Mouse (Mus musculus): Measurements from ENCODE around the gene Rxra. TPM values are rescaled to one million over a fixed set of nuclear protein-coding genes. Genes with fewer than 3 reads are reported as not detected.

Gene Rxra
- total RNA-seq, 2 experiments from 2014 or later, result 18.7 to 21.2 TPM

DNA sequence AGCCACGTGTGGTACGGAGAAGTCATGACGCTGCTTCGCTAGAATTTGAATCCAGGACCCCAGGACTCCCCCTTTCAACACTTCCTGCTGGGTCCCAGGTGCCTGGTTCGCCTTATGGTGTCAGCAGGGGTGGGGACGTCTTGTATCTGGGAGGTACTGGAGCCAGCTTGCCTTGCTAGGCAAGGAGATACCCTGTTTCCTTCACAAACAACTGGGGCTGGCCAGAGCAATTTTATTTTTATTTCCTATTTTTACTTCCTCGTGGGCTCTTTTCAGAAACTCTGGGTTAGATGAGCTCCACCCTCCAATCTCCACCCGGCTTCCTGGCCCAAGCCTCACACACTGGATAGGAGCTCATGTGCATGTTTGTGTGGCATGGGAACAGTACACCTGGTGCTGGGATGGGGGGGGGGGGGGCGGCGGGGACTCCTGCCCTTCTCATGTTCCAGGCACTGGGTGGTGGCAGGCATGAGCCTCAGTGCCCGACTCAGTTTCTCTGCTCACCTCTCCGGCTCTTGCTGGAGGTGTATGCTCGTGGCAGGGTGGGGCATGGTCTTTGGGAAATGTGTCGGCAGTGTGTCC is 15.0 kb downstream of the Rxra start:
- DNase-seq (ENCODE audit: low spot score in 2 of 2), result no peak
- intact Hi-C loops (cut with DNase I), result no loop called here

DNA sequence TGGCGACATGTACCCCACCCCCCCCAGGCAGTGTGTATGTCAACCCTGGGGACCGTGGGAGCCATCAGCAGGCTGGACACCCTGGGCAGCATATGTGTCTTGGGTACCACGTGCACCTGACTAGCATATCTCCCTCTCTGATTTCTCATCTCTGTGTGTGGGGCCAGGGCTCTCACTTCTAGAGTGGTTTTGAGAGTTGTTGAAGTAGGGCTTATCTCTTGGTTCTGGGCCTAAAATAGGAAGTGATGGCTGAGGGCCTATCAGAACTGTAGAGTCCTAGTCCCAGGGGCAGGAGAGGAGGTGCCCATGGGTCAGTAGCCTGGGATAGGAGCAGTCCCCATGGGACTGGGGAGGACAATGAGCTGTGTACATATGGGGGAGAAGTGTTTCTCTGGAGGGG is 16.4 kb downstream of the Rxra start:
- no peak for DNase-seq (ENCODE audit: low spot score in 2 of 2)
- intact Hi-C loops (cut with DNase I), result no loop called here

DNA sequence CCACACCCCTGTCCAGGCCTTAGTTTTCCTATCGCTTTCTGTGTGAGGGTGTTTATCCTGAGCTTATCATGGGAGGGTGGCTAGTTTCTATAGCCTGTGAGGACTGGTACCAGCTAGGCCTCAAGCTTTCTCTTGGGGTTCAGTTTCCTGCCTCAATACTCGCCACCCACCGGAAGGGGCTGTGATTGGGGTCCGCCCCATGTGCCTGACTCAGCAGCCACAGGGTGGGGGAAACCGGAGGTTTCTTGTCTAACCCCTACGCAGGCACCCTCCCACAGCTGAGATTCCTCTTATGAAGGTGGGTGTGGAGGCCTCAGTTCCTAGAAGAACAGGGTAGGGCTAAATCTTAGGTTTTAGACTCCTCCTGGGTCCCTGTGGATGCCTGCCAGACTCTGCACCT is 17.4 kb downstream of the Rxra start:
- intact Hi-C loops (cut with DNase I), result no loop called here
- DNase-seq (ENCODE audit: low spot score in 2 of 2), result no peak

DNA sequence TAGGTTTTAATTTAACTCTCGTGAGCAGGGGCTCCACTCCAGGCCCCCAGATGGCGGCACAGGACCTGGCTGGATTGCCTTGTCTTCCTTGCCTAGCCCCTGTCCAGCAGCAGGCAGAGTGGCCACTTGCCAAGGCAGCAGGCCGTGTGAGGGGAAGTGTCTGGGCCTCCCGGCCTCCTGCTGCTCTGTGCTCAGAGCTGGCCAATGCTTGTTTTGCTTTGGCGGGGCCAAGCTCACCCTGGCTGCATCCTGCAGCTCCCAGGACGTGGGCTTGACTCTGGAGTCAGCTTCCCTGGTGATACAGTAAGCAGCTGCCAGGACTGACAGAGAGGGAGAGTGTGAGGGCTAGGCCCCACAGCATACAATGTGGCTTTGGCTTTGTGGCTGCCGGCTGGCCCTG is 23.3 kb downstream of the Rxra start:
- peak; percentile 68 for DNase-seq (ENCODE audit: low spot score in 2 of 2)
- intact Hi-C loops (cut with DNase I), result loop anchor here (5.0 kb wide), 1 partner anchor 63 kb away; no protein-coding TSS in a partner anchor

DNA sequence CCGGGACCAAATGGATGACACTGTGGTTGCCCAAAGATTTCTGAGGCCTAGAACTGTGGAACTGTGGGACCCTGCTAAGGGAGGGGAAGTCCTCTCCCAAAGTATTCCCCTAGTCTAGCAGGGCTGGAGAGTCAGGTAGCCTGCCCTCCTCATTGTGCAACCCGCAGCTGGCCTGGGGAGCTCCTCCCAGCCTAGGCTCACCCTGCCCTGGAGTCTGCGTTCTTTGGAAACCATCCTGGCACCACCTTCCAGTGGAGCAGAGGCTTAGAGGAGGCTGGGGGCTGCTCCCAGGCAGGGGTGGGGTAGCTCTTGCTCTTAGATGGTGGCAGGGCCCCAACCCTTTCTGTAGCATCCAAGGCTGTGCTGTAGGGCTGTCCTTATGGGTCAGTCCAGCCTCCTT is 26.0 kb downstream of the Rxra start:
- intact Hi-C loops (cut with DNase I), result no loop called here
- no peak for DNase-seq (ENCODE audit: low spot score in 2 of 2)

DNA sequence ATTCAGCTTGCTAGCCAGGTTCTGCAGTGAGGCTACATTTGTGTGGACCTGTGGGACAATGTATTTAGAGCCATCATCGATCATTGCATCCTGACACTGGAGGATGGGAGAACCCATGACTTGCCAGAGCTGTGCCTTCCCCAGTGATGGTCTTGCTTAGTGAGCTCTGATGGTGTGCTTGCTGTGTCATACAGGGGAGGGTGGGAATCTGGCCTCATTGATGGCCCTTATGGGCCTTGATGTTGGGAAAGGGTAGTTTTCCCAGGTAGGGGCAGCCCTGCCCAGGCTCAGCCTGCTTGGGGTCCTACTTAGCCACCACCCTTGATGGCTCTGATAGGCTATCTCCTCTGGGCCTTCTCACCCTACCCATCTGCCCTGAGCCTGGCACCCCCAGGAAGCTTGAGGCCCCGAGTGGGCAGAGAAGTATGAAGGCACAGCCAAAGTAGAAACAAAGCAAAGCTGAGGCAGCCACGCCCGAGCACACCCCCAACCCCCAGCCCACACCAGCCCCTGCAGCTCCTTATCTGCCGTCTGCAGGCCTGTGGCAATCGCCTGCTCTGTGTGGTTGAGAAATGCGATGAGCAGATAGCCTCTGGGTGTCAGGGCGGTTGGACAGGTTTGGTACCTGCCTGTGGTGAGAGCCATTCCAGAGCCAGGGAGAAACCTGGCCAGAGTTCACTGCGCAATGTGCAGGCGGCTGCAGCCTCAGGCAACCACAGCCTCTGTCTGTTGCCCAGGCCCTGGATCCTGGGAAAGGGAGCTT is 26.8 kb downstream of the Rxra start:
- intact Hi-C loops (cut with DNase I), result no loop called here

DNA sequence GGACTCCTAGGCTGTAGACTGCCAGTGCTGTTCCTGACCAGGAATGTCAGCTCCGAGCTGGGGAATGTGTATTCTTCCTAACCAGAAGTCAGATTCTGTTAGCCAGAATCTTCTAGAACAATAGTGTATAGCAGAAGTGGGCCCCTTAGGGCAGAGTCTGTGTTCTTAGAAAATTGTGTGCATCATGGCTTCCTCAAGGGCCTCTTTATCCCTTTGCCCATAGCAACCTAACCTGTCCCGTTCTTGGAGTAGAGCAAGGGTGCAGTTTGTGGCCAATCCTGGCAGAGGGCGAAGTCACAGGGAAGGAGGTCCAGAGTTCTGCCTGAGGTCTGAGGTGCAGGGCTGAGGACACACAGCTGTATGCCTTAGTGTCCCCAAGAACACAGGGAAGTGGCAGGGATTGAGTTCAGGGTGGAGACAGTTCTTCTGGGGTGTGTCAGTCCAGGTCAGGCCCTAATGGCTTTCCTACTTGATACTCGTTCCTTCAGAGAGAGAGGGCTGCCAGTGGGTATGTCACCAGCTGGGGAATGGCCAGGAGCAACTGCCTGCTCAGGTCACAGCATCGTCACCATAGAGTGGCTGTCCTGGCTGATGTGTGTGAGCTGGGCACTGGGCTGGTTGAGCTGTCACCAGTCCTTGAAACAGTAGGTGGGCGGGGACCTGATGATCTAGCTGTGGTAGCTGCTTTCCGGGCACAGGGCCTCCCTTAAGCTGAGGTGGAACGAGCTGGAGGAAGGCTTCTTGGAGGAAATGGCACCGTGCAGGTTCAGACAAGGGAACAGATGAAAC is 27.8 kb downstream of the Rxra start:
- no peak for DNase-seq (ENCODE audit: low spot score in 2 of 2)
- intact Hi-C loops (cut with DNase I), result no loop called here

More for the DNA sequence above, 26.8 kb downstream of the Rxra start:
- DNase-seq (ENCODE audit: low spot score in 2 of 2), result no peak

DNA sequence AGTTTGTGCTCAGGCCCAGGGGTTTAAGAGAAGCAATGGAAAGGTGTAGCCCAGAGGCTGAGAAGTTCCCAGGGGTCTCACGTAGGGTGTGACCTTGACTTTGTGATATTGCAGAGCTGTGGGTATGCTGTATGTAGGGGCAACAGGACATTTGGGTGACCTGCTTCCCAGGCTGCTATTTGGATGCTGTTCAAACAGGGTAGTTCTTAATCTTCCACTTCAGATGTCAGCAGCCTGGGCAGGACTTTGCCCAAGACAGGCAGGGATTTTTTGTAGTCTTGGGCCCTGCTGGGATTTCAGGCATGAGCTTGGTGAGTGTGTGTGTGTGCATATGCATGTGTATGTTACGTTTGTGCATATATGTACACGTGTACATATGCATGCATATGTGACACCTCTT is 28.4 kb downstream of the Rxra start:
- intact Hi-C loops (cut with DNase I), result no loop called here
- DNase-seq (ENCODE audit: low spot score in 2 of 2), result no peak

DNA sequence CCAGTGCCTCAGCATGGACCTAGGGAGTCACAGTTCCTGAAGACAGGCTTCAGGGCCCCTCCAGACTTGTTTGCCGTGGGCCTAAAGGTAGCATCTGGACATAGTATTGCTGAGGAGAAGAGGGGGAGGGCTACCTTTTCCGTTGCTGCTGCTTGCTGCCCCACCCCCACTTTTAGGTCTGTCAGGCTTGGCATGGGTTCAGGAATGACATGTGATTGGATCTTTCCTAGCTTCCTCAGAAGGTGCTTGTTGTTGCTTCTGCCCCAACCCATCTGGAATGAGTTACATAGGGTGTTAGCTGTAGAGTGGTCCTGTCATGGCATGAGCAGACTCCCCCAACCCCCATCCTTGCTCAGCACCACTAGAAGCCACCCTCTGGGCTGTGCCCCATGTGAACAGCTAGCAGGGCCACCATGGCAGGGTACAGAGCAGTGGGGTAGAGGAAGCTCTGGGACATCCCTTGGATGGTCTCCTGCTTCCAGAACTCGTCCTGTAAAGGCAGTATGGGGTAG is 34.7 kb downstream of the Rxra start:
- intact Hi-C loops (cut with DNase I), result no loop called here
- DNase-seq (ENCODE audit: low spot score in 2 of 2), result no peak

DNA sequence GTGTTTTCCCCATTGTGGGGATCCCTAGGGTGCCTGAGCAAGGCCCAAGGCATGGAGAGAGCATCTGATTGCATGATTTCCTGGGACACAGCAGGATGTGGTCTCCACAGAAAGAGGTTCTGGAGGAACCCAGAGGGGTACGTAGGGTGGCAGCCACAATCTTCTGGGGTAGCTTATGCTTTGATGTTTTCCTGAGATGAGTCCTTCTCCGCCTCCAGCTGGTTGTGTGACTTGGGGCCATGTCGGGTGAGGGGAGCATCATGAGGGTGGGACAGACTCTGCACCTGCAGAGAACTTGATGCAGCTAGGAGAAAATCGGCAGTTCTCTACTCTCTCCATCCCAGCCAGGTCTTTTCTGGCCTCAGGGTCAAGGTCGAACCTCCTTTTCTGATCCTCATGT is 36.4 kb downstream of the Rxra start:
- intact Hi-C loops (cut with DNase I), result no loop called here
- no peak for DNase-seq (ENCODE audit: low spot score in 2 of 2)

DNA sequence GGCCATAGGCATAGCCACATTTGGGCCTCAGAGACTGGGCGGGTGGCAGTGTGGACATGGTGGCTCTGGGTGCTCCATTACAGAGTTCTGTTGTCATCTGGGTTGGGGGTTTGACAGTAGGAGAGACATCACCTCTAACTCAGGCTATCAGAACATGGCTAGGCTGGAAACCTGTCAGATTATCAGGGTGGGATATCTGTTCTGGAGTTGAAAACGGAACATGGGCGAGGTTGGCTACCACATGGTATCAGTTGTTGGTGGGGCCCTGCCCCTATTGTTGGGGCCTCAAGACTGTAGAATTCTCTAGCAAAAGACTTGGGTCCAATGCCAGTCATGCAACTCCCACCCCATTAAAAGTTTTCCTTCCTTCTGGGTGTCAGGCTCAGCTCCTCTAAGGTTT is 37.1 kb downstream of the Rxra start:
- no peak for DNase-seq (ENCODE audit: low spot score in 2 of 2)
- intact Hi-C loops (cut with DNase I), result no loop called here

DNA sequence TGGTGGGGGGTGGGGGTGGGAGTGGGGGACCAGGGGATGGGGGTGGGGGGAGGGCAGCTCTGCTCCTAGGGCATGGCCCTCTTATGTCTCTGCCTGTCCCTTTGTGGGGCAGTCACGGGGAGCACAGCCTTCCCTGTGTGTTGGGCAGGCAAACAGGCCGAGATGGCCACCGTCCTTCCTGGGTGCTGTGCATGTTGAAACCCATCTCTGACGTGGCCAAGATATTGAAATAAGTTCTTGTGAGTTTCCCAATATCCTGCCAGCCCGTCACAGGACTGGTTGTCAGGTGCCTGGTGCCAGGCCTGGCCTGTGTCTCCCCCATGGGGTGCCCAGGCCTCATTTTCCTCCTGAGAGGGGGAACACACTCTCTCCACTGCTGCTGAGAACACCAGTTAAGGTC is 37.9 kb downstream of the Rxra start:
- no peak for DNase-seq (ENCODE audit: low spot score in 2 of 2)
- intact Hi-C loops (cut with DNase I), result no loop called here

DNA sequence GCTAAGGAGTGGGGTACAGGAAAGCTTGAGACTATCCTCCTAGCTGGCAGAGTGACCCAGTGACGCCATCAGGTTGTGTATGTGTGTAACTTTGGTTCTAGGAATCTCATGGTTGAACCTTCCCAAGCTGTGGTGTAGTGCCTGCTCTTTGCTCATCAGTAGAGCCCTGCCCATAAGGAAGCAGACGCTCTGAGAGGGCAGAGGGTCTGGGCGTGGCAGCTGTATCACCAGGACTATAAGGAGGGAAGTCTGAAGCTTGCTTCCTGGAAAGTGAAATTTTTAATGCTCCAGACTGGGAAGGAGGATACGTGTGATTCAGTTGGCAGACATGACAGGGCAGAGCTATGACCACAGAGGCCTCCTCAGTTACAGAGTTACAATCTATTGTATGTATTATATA is 39.0 kb downstream of the Rxra start:
- intact Hi-C loops (cut with DNase I), result no loop called here
- DNase-seq (ENCODE audit: low spot score in 2 of 2), result no peak

DNA sequence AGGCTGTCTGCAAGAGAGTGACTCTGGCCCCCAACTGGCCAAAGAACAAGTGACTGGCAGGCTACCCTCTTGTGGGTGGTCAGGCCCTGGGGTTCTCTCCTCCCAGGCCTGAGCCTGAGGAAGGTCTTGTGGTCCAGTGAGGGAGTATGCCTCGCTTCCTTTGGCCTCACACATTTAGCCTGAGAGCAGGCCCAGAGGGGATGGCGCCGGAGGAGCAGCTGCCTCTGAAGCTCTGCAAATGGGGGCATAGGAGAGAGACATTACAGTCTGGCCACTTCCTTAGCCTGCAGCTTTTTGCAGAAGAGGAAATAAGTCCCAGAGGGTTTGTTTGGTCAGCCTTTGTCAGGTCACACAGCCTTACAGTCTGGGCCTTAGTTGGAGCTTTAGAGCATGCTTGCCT is 40.1 kb downstream of the Rxra start:
- DNase-seq (ENCODE audit: low spot score in 2 of 2), result peak; percentile 14
- intact Hi-C loops (cut with DNase I), result no loop called here

DNA sequence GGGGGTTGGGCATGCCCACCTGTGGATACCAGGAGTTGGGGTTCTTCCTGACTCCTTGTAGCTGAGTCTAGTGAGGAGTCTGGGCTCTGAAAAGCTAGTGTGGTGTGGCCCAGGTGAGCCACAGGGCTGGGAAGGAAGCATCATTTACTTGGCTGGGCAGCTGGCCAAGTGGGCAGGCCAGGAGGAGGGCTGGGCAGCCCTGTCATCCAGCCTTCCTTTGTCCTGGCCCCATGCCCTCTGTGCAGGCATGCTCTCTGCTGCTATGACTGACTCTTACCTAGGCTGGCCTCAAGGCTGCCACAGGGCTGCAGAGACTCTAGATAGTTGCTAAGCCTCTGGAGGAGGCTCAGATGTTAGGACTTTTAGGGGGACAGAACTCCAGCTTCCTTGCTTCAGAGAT is 42.0 kb downstream of the Rxra start:
- DNase-seq (ENCODE audit: low spot score in 2 of 2), result no peak
- intact Hi-C loops (cut with DNase I), result no loop called here

DNA sequence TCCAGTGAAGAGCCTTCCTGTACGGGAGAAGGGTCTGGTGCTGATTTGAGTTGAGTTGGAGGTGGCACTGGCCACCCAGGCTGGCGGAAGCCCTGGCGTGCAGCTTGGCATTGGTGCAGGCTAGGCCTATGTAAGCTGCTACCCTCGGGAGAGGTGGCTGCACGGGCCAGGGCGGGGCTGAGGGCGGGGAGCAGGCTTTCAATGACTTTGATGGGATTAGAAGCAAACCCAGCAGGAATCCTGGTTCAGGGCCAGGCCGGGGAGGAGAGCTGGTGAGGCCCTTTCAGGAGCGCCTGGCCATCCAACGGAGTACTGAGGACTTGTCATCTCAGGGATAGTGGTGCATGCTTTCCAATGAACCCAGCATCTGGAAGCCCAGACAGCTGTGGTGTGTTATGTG is 43.4 kb downstream of the Rxra start:
- intact Hi-C loops (cut with DNase I), result no loop called here
- DNase-seq (ENCODE audit: low spot score in 2 of 2), result no peak

DNA sequence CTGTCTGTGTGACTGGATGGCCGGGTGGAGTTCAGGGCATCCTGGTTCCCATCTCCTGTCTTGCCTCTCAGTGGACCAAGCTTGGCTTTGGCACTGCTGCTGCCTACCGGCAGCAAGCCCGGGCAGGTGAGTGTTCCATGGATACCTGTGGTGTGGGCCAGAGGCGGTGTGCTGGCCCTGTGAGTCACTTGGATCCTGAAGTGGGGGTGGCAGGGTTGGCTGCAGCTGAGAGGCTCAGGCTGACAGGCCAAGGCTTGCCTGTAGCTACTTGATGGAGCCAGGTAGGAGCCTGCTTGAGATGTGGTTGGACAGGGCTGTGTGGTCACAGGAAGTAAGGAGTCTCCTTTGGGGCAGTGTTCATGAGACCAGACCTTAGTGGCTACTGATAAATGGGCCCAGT is 45.4 kb downstream of the Rxra start:
- intact Hi-C loops (cut with DNase I), result no loop called here
- no peak for DNase-seq (ENCODE audit: low spot score in 2 of 2)

DNA sequence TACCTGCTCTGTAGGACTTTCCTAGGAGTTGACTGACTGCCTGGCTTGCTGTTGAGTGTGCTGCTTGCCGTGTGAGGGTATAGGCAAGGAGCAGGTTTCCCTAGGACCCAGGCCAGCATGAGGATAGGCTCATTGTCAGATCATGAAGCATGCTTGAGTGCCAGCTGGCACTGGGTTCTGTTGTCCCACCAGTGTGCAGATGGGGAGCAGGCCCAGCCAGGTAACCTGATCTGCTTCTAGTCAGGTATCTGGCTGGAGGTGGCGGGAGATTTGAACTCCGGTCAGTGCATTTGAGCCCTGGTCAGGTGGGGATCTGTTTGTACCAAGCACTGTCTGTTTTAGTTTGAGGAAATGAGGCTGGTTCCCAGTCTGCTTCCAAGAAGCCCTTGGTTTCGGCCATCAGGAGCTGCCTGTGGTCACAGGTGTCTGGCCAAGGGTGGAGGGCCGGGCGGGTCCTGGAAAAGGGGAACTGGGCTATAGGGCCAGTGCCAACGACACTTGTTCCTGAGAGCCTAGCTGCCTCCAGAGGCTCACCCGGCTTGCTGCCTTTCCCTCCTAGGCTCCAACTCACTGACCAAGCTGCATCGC is 48.6 kb downstream of the Rxra start:
- DNase-seq (ENCODE audit: low spot score in 2 of 2), result no peak
- intact Hi-C loops (cut with DNase I), result no loop called here

DNA sequence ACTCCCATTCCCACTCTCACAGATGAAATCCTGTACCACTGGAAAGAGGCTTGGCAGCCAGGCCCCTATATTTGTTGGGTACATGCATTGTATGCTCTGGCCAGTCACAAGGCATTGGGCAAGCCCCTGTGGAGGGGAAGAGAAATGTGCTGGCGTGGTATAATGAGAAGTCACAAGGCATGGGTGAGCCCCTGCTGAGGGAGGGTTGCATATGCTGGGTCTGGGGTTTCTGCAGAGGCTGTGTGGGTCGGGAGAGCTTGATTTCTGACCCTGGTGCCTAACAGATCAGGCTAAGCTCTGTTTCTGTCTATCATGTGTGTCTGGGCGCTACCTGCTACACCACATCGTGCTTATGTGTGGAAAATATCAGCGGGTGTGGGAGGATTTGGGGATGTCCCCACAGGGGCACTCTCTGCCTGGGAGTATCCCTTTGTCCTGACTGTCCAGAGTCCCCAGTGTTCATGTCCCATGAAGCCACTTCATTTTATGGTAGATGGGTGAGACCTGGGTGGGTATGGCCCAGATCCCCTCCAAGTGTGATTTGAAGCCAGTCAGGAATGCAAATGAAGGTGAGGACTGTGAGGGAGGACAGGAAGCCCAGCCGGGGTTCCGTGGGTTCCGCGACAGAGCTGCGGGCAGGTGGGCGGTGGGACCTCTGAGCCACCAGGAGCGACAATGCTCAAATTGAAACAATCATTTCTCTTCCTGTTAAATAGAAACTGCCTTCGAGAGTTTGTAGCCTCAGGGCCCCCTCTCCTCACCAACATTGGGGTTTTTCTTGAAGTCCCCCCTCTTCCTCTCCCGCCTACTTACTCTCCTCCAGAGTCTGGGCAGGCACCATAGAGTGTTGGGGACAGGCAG is 52.0 kb downstream of the Rxra start:
- no peak for DNase-seq (ENCODE audit: low spot score in 2 of 2)

More for the DNA sequence above, 52.0 kb downstream of the Rxra start:
- intact Hi-C loops (cut with DNase I), result no loop called here

All from left cerebral cortex, postnatal 25 days (tissue).